Mouse (Mus musculus) B cell, adult 67 days (primary cell): Measurements from ENCODE around the gene Dhrs4. TPM values are rescaled to one million over a fixed set of nuclear protein-coding genes. Genes with fewer than 3 reads are reported as not detected.

Source experiments
- total RNA-seq, 2 experiments: library from RNA; stranded (reverse); gene quantifications; 4 replicates each; pipeline ENCODE4 v1.2.4; 2023

The Dhrs4 gene
- total RNA-seq = 10 to 100 TPM; 22.3 to 32.4 TPM

GRCm38 (mm10) chr14:55478651-55479599, at the start of gene Dhrs4:
Dhrs4 (plus strand) TSS chr14:55478758.

DNA sequence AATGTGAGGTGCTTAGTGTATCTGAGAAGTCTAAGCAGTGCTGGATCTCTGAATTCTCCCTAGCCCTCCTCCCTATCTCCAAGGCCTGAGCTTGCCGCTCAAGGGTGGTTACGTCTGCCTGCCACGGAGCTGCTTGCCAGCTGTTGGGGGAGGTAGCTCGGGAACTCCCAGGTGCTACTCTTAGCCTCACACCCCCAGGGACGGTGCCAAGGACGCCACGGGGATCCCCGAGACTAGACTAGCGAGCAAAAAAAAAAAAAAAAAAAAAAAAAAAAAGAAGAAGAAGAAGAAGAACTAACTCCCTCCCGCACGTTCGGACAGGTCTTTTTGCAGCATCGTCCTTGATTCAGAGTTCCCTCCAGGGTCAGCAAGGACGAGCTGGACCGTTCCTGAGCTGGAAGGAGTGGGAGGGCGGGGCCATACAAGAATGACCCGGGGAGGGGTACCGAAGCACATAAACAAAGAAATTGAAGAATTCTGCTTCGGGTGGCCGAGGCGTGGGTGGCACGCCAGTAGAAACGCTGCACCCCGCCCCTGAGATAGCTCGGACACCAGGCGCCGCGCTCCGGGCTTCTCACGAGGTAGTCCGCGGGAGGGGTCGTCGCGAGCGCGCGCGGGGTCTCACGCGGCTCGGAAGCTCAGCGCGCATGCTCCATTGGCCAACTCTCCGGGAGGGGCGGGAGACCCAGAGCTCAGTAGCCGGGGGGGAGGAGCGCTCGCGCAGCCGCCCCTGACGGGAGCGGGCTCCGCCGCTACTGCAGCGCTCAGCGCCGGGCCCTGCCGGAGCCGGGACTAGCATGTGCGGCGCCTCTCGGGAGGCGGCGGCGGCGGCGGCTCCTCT, 12.0 kb downstream of the Dhrs4 start, which contains the start of gene Carmil3:
Carmil3 (plus strand) TSS at position 291 of the 841 bp plus-strand sequence.

DNA sequence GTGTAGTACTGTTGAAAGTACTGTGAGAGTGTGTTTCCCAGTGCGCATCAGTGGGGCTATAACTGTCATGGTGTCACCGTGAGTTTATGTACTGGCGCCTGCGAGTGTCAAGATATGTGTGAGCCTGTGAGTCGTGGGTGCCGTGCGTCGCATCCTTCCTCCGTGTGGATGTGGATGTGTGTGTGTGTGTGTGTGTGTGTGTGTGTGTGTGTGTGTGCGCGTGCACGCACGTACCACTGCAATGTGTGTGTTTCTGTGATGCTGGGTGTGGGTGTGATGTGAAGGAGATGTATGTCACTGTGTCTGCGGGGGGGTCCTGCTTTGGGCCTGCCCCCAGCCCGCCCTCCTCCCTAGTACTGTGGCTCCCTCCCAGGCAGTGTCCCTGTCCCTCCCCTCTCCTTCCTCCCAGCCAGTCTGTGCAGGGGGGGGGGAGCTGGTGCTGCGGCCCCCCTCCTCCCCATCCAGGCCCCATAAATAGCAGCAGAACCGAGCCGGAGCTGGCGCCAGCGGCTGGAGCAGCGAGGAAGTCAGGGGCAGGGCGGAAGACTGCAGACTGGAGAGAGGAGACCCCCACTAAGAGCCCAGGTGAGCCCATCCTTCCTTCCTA, 31.7 kb downstream of the Dhrs4 start, which contains the start of gene Cpne6:
Cpne6 (plus strand) TSS at position 321 of the 607 bp plus-strand sequence.

DNA sequence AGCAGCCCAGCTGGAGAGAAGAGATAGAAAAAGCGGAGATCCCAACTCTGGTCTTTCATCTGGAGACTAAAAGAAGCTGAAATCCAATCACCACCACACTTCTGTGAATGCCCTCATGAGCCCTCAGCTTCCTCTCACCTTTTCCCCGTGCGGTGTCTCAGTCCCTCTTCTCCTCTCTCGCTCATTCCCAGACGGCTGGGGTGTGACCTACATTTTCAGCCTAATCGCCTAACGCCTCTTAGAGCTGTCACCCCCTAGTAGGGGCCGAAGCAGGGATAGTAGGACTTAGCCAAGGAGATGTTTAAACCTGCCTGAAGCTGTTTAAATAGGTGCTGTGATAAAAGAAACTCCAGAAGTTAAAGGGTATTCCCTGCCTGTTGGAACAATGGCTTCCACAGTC, 46.2 kb downstream of the Dhrs4 start, which contains the start of gene Nrl:
Nrl (minus strand) TSS at position 197 of the 400 bp plus-strand sequence.

Other genes with a start within 250 kb of the Dhrs4 start
- 1 to 10 TPM; 4.1 to 5.0 TPM for gene Carmil3, start 11.9 kb downstream of the Dhrs4 start, total RNA-seq
- not detected for gene Cpne6, start 31.7 kb downstream of the Dhrs4 start, total RNA-seq
- not detected for gene Nrl, start 46.2 kb downstream of the Dhrs4 start, total RNA-seq
- 10 to 100 TPM; 64.0 to 67.0 TPM for gene Pck2, start 61.5 kb downstream of the Dhrs4 start, total RNA-seq
- gene Dcaf11, start 81.2 kb downstream of the Dhrs4 start, total RNA-seq = 10 to 100 TPM; 86.0 to 92.9 TPM
- 10 to 100 TPM in 1 of 2 experiments, 1 to 10 TPM in 1; 8.3 to 10.5 TPM for gene A730061H03Rik, start 81.6 kb downstream of the Dhrs4 start, total RNA-seq
- not detected for gene Fitm1, start 96.9 kb downstream of the Dhrs4 start, total RNA-seq
- gene Psme1, start 99.4 kb downstream of the Dhrs4 start, total RNA-seq = 100 to 1,000 TPM; 235 to 258 TPM
- 1 to 10 TPM; 5.3 to 5.5 TPM for gene Emc9, start 106.5 kb downstream of the Dhrs4 start, total RNA-seq
- 100 to 1,000 TPM; 310 to 354 TPM for gene Psme2, start 112.4 kb downstream of the Dhrs4 start, total RNA-seq
- gene Rnf31, start 113.0 kb downstream of the Dhrs4 start, total RNA-seq = 100 to 1,000 TPM; 122 to 132 TPM
- 100 to 1,000 TPM in 1 of 2 experiments, 10 to 100 TPM in 1; 96.0 to 123 TPM for gene Irf9, start 124.8 kb downstream of the Dhrs4 start, total RNA-seq
- 1 to 10 TPM in 1 of 2 experiments, under 1 TPM in 1; 0.92 to 1.3 TPM for gene Rec8, start 139.3 kb downstream of the Dhrs4 start, total RNA-seq
- gene Ipo4, start 157.2 kb downstream of the Dhrs4 start, total RNA-seq = 10 to 100 TPM; 60.2 to 61.5 TPM
- gene Gm49378, start 159.1 kb downstream of the Dhrs4 start, total RNA-seq = 1 to 10 TPM; 1.7 to 3.5 TPM
- 10 to 100 TPM; 46.3 to 48.5 TPM for gene Tm9sf1, start 165.0 kb downstream of the Dhrs4 start, total RNA-seq
- 1 to 10 TPM; 2.9 to 4.8 TPM for gene Tssk4, start 171.4 kb downstream of the Dhrs4 start, total RNA-seq
- gene Mdp1, start 181.8 kb downstream of the Dhrs4 start, total RNA-seq = 10 to 100 TPM; 47.2 to 57.2 TPM
- 10 to 100 TPM; 28.5 to 30.2 TPM for gene Gmpr2, start 193.2 kb downstream of the Dhrs4 start, total RNA-seq
- 100 to 1,000 TPM; 171 to 189 TPM for gene Nedd8, start 193.4 kb downstream of the Dhrs4 start, total RNA-seq
- gene Tinf2, start 203.1 kb downstream of the Dhrs4 start, total RNA-seq = 100 to 1,000 TPM; 130 to 157 TPM
- gene Tgm1, start 235.2 kb downstream of the Dhrs4 start, total RNA-seq = 1 to 10 TPM; 1.8 to 2.0 TPM
- gene Rabggta, start 243.5 kb downstream of the Dhrs4 start, total RNA-seq = 10 to 100 TPM; 81.0 to 97.5 TPM